Mouse (Mus musculus): ENCODE measurements around the gene Atxn1l. TPM values are rescaled to one million over a fixed set of nuclear protein-coding genes. Genes with fewer than 3 reads are reported as not detected.
A peak's percentile ranks its signal among the peaks of the same experiment; 100 is the strongest.

Gene Atxn1l
- total and polyA plus RNA-seq, 3 experiments, result 6.5 to 23.0 (median 20.0) TPM

GRCm38 (mm10) chr8:109693146-109693900 lies 44.2 kb downstream of the Atxn1l start, which contains the start of gene Ist1:
Gene Ist1, minus strand, starts transcription at chr8:109693260.
- peak within 1 kb of the TSS; percentile 89 for H3K4me3 ChIP-seq
- no peaks in the 10 kb centered on the region for H3K27me3 ChIP-seq (ENCODE audit: control insufficient read depth, insufficient read depth, low read length)
- intact Hi-C loops (cut with DNase I), result loop anchor here (1.0 to 5.0 kb wide), 4 partner anchors 12 to 174 kb away; partner anchors contain the start of genes Ap1g1, Dhodh, Phlpp2 and Zfp821
- WGBS, result under 1% methylated on average over 57 of the region's 57 CpGs
- peaks cover 4% of the 10 kb centered on the region for H3K79me2 ChIP-seq (replicated peaks; ENCODE audit: control insufficient read depth, insufficient read depth, low read length)
- peak within 1 kb of the TSS; percentile 93 for H3K9ac ChIP-seq (ENCODE audit: low read depth, low read length)
- peak; percentile 98 for DNase-seq
- peaks cover 2% of the 10 kb centered on the region; the same call in 1 of the 2 replicates for H3K36me3 ChIP-seq (ENCODE audit: control insufficient read depth, insufficient read depth, low read length)
- TF ChIP-seq POLR2A (IDR thresholded peaks at IDR 0.05; ENCODE audit: insufficient read depth, low read depth, low read length) (peak; percentile 95), EP300 (IDR thresholded peaks at IDR 0.05; ENCODE audit: insufficient read depth, low read depth, low read length) (peak; percentile 98), CTCF (IDR thresholded peaks at IDR 0.05) (no peak)
- H3K27ac ChIP-seq, result peak within 1 kb of the TSS; percentile 95
- H3K4me1 ChIP-seq (ENCODE audit: control insufficient read depth, insufficient read depth, low read length), result peaks cover 7% of the 10 kb centered on the region

DNA sequence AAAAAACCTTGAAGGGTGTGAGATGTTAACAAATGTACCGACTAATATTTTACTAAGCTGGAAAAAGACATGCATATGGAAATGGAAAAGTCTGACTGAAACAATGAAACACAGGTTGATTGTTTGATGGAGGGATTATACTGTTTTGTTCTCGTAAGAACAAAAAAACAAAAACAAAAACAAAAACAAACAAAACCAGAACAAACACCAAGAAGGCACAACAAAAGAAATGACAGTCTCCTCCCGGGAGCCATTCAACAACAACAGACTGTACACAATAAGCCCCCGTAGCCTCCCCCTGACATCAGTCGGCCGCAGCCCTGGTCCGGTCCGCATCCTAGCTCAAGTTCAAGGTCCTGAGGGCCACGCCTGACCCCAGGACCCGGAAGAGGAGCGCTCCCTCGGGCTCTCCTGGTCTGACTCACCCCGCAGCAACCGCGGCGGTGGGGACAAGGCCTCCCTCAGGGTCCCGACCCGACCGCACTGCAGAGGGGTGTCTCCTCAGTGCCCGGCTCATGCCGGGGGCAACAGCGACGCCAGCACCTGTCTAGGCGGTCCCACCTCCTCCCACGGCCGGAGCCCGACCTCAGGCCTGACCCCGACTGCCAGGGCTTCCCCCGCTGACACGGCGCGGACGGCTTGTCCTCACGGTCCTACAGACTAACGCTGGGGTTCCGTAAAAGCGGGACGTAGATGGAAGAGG lies 44.9 kb downstream of the Atxn1l start:
- H3K9ac ChIP-seq (ENCODE audit: low read depth, low read length), result peak overlapping the region; percentile 93
- DNase-seq, result no peak
- TF ChIP-seq EP300 (IDR thresholded peaks at IDR 0.05; ENCODE audit: insufficient read depth, low read depth, low read length) (no peak), CTCF (IDR thresholded peaks at IDR 0.05) (no peak), POLR2A (IDR thresholded peaks at IDR 0.05; ENCODE audit: insufficient read depth, low read depth, low read length) (no peak)
- peaks cover 6% of the 10 kb centered on the region for H3K79me2 ChIP-seq (replicated peaks; ENCODE audit: control insufficient read depth, insufficient read depth, low read length)
- H3K4me3 ChIP-seq, result peak overlapping the region; percentile 89
- H3K27me3 ChIP-seq (ENCODE audit: control insufficient read depth, insufficient read depth, low read length), result no peaks in the 10 kb centered on the region
- under 1% methylated on average over 38 of the region's 38 CpGs for WGBS
- peaks cover 2% of the 10 kb centered on the region; the same call in 1 of the 2 replicates for H3K36me3 ChIP-seq (ENCODE audit: control insufficient read depth, insufficient read depth, low read length)
- intact Hi-C loops (cut with DNase I), result loop anchor here (1.0 to 5.0 kb wide), 4 partner anchors 13 to 175 kb away; partner anchors contain the start of genes Ap1g1, Dhodh, Phlpp2 and Zfp821
- H3K27ac ChIP-seq, result peak overlapping the region; percentile 95
- H3K4me1 ChIP-seq (ENCODE audit: control insufficient read depth, insufficient read depth, low read length), result peaks cover 7% of the 10 kb centered on the region

DNA sequence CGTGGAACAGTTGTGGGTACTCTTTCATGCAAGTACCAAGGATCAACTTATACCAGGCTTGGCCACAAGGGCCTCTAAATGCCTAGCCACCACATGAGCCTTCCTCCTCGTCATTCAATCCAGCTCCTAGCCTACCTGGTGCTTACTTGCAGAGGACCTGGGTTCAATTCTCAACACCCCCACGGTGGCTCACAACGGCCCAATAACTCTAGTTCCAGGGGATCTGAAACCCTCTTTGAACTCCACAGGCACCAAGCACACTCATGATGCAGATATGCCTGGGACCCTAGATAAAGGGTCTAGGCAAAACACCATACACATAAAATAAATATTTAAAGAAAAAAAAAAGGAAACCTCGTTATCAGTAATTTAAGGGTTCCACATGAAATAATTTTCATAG lies 45.8 kb downstream of the Atxn1l start:
- Histone ChIP-seq H3K4me3 (peak overlapping the region; percentile 89), H3K79me2 (replicated peaks; ENCODE audit: control insufficient read depth, insufficient read depth, low read length) (peaks cover 9% of the 10 kb centered on the region), H3K4me1 (ENCODE audit: control insufficient read depth, insufficient read depth, low read length) (peaks cover 9% of the 10 kb centered on the region), H3K27me3 (ENCODE audit: control insufficient read depth, insufficient read depth, low read length) (no peaks in the 10 kb centered on the region), H3K9ac (ENCODE audit: low read depth, low read length) (no peak overlapping the region), H3K36me3 (ENCODE audit: control insufficient read depth, insufficient read depth, low read length) (peaks cover 2% of the 10 kb centered on the region; the same call in 1 of the 2 replicates), H3K27ac (no peak overlapping the region)
- peak in 1 of 2 experiments; percentile 6 for DNase-seq
- intact Hi-C loops (cut with DNase I), result loop anchor here (5.0 kb wide), 2 partner anchors 84 to 176 kb away; partner anchors contain the start of genes Dhodh and Phlpp2
- TF ChIP-seq POLR2A (IDR thresholded peaks at IDR 0.05; ENCODE audit: insufficient read depth, low read depth, low read length), result no peak
- peak; percentile 43 for TF ChIP-seq CTCF (IDR thresholded peaks at IDR 0.05)
- WGBS, result 39% methylated on average over 5 of the region's 5 CpGs

DNA sequence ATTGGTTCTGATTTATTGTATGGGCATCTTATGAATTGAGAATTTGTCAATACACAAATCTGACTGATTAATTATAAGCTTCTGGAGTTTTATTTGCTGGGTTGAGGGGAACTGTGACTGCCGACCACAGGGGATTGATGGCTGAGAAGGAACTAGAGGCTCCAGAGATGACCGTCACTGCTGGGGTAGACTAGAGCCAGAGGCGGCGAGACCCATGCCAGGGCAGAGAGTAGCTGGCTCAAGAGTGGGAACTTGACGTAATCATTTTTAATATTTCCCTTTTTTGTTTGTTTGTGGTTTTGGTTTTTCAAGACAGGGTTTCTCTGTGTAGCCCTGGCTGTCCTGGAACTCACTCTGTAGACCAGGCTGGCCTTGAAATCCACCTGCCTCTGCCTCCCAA lies 50.3 kb downstream of the Atxn1l start:
- Histone ChIP-seq H3K4me3 (no peak overlapping the region), H3K27ac (no peak overlapping the region), H3K27me3 (ENCODE audit: control insufficient read depth, insufficient read depth, low read length) (no peaks in the 10 kb centered on the region), H3K36me3 (ENCODE audit: control insufficient read depth, insufficient read depth, low read length) (peaks cover 6% of the 10 kb centered on the region), H3K79me2 (replicated peaks; ENCODE audit: control insufficient read depth, insufficient read depth, low read length) (peaks cover 11% of the 10 kb centered on the region), H3K9ac (ENCODE audit: low read depth, low read length) (no peak overlapping the region), H3K4me1 (ENCODE audit: control insufficient read depth, insufficient read depth, low read length) (peaks cover 12% of the 10 kb centered on the region)
- TF ChIP-seq EP300 (IDR thresholded peaks at IDR 0.05; ENCODE audit: insufficient read depth, low read depth, low read length) (no peak), POLR2A (IDR thresholded peaks at IDR 0.05; ENCODE audit: insufficient read depth, low read depth, low read length) (no peak), CTCF (IDR thresholded peaks at IDR 0.05) (no peak)
- peak in 1 of 2 experiments; percentile 14 for DNase-seq
- intact Hi-C loops (cut with DNase I), result no loop called here
- WGBS, result 86% methylated on average over 5 of the region's 5 CpGs

DNA sequence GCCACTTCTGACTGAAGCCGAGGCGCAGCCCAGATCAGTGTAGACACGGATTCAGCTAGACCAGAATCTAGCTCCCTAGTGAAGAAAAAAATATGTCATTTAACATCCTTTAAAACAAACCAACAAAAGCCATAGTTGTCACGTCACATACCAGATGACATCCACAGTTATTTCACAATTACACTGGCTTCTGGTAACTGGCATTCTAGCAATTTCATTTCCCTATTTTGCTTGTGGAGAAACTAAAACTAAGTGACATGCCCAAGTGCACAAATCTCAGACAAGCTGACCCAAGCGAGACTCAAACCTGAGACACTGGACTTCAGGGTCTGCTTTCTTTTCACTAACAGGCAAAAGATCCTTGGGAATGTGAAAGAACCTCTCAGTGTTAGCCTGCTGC lies 55.4 kb downstream of the Atxn1l start:
- WGBS, result 92% methylated on average over 5 of the region's 5 CpGs
- no peaks in the 10 kb centered on the region for H3K27me3 ChIP-seq (ENCODE audit: control insufficient read depth, insufficient read depth, low read length)
- H3K27ac ChIP-seq, result no peak overlapping the region
- no peak overlapping the region for H3K9ac ChIP-seq (ENCODE audit: low read depth, low read length)
- intact Hi-C loops (cut with DNase I), result no loop called here
- no peak for DNase-seq
- peaks cover 12% of the 10 kb centered on the region for H3K36me3 ChIP-seq (ENCODE audit: control insufficient read depth, insufficient read depth, low read length)
- peaks cover 5% of the 10 kb centered on the region for H3K4me1 ChIP-seq (ENCODE audit: control insufficient read depth, insufficient read depth, low read length)
- peaks cover 8% of the 10 kb centered on the region for H3K79me2 ChIP-seq (replicated peaks; ENCODE audit: control insufficient read depth, insufficient read depth, low read length)
- no peak for TF ChIP-seq POLR2A (IDR thresholded peaks at IDR 0.05; ENCODE audit: insufficient read depth, low read depth, low read length)
- TF ChIP-seq EP300 (IDR thresholded peaks at IDR 0.05; ENCODE audit: insufficient read depth, low read depth, low read length), result no peak
- no peak for TF ChIP-seq CTCF (IDR thresholded peaks at IDR 0.05)
- no peak overlapping the region for H3K4me3 ChIP-seq
